Mouse (Mus musculus): ENCODE results near the gene 4931422A03Rik. TPM values are rescaled to one million over a fixed set of nuclear protein-coding genes. Genes with fewer than 3 reads are reported as not detected.

4931422A03Rik gene
- polyA plus RNA-seq, 1 experiment = 0.19 TPM

DNA sequence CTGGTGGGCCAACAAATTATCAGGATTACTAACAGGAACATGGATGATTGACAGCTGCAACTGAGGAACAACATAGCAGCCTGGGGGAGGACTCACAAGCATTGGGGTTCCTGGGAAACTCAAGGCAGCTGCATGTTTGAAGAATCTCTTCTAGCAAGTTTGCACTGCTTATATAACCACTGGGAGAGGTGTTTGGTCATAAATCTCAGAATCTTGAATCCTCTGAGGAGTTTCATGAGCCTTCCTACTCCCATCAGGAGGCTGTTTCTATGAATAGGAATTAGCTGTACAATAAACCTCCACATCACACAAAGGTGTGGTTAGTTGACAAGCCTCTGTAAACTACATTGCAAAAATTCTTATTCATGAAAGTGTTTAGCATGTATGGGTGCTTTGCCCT is 34.5 kb upstream of the 4931422A03Rik start:
- H3ac ChIP-seq (ENCODE audit: control insufficient read depth, insufficient read length) = no peak overlapping the region

GRCm38 (mm10) chr2:104060996-104061395 is 32.8 kb upstream of the 4931422A03Rik start:
- H3K27me3 ChIP-seq (ENCODE audit: control insufficient read depth, insufficient read depth, insufficient read length) = no peaks in the 10 kb centered on the region
- H3K4me3 ChIP-seq = no peak overlapping the region
- H3K4me2 ChIP-seq (ENCODE audit: low read depth) = no peak overlapping the region
- no peaks in the 10 kb centered on the region for H3K36me3 ChIP-seq (ENCODE audit: control insufficient read depth, insufficient read depth)
- TF ChIP-seq TCF12 (IDR thresholded peaks at IDR 0.05; ENCODE audit: insufficient read depth, poor library complexity, severe bottlenecking) (no peak), CEBPB (IDR thresholded peaks at IDR 0.05; ENCODE audit: insufficient read depth, poor library complexity, severe bottlenecking) (no peak), SRF (IDR thresholded peaks at IDR 0.05; ENCODE audit: control insufficient read depth, insufficient read length, low read depth) (no peak), POLR2AphosphoS2 (IDR thresholded peaks at IDR 0.05; ENCODE audit: insufficient read length, low read depth) (no peak), USF1 (IDR thresholded peaks at IDR 0.05; ENCODE audit: low read depth) (no peak), POLR2A (IDR thresholded peaks at IDR 0.05; ENCODE audit: insufficient read length, low read depth) (no peak), E2F4 (IDR thresholded peaks at IDR 0.05; ENCODE audit: insufficient read depth) (no peak), MYOD1 (IDR thresholded peaks at IDR 0.05; ENCODE audit: control insufficient read depth in 1 of 3, insufficient read length in 2 of 3, low read depth in 2 of 3) (no peak), REST (IDR thresholded peaks at IDR 0.05; ENCODE audit: insufficient read depth, insufficient read length) (no peak), MYOG (IDR thresholded peaks at IDR 0.05; ENCODE audit: control insufficient read depth in 1 of 3, insufficient read depth in 1 of 3, insufficient read length in 2 of 3, low read depth in 2 of 3) (no peak), MAX (IDR thresholded peaks at IDR 0.05; ENCODE audit: low read depth) (no peak), TCF3 (IDR thresholded peaks at IDR 0.05; ENCODE audit: insufficient read length, low read depth) (no peak)
- H3ac ChIP-seq (ENCODE audit: control insufficient read depth, insufficient read length) = no peak overlapping the region
- no peaks in the 10 kb centered on the region for H3K79me2 ChIP-seq (ENCODE audit: control insufficient read depth, insufficient read depth)

More for the DNA sequence above, 34.5 kb upstream of the 4931422A03Rik start:
- Histone ChIP-seq H3K27me3 (ENCODE audit: control insufficient read depth, insufficient read depth, insufficient read length) (no peaks in the 10 kb centered on the region), H3K79me2 (ENCODE audit: control insufficient read depth, insufficient read depth) (no peaks in the 10 kb centered on the region), H3K4me2 (ENCODE audit: low read depth) (no peak overlapping the region), H3K4me3 (no peak overlapping the region), H3K36me3 (ENCODE audit: control insufficient read depth, insufficient read depth) (no peaks in the 10 kb centered on the region)
- TF ChIP-seq POLR2AphosphoS2 (IDR thresholded peaks at IDR 0.05; ENCODE audit: insufficient read length, low read depth) (no peak), MAX (IDR thresholded peaks at IDR 0.05; ENCODE audit: low read depth) (no peak), MYOD1 (IDR thresholded peaks at IDR 0.05; ENCODE audit: control insufficient read depth in 1 of 3, insufficient read length in 2 of 3, low read depth in 2 of 3) (peak in 1 of 3 experiments; percentile 20), POLR2A (IDR thresholded peaks at IDR 0.05; ENCODE audit: insufficient read length, low read depth) (no peak), TCF12 (IDR thresholded peaks at IDR 0.05; ENCODE audit: insufficient read depth, poor library complexity, severe bottlenecking) (no peak), E2F4 (IDR thresholded peaks at IDR 0.05; ENCODE audit: insufficient read depth) (no peak), REST (IDR thresholded peaks at IDR 0.05; ENCODE audit: insufficient read depth, insufficient read length) (no peak)

GRCm38 (mm10) chr2:104059786-104060185 is 31.6 kb upstream of the 4931422A03Rik start:
- Histone ChIP-seq H3K36me3 (ENCODE audit: control insufficient read depth, insufficient read depth) (peaks cover 4% of the 10 kb centered on the region), H3K27me3 (ENCODE audit: control insufficient read depth, insufficient read depth, insufficient read length) (no peaks in the 10 kb centered on the region), H3ac (ENCODE audit: control insufficient read depth, insufficient read length) (no peak overlapping the region), H3K4me3 (no peak overlapping the region), H3K4me2 (ENCODE audit: low read depth) (no peak overlapping the region), H3K79me2 (ENCODE audit: control insufficient read depth, insufficient read depth) (no peaks in the 10 kb centered on the region)
- no peak for TF ChIP-seq POLR2AphosphoS2 (IDR thresholded peaks at IDR 0.05; ENCODE audit: insufficient read length, low read depth)
- no peak for TF ChIP-seq REST (IDR thresholded peaks at IDR 0.05; ENCODE audit: insufficient read depth, insufficient read length)
- no peak for TF ChIP-seq CEBPB (IDR thresholded peaks at IDR 0.05; ENCODE audit: insufficient read depth, poor library complexity, severe bottlenecking)
- TF ChIP-seq TCF12 (IDR thresholded peaks at IDR 0.05; ENCODE audit: insufficient read depth, poor library complexity, severe bottlenecking) = no peak
- TF ChIP-seq MYOD1 (IDR thresholded peaks at IDR 0.05; ENCODE audit: control insufficient read depth in 1 of 3, insufficient read length in 2 of 3, low read depth in 2 of 3) = no peak
- TF ChIP-seq MYOG (IDR thresholded peaks at IDR 0.05; ENCODE audit: control insufficient read depth in 1 of 3, insufficient read depth in 1 of 3, insufficient read length in 2 of 3, low read depth in 2 of 3) = no peak
- TF ChIP-seq USF1 (IDR thresholded peaks at IDR 0.05; ENCODE audit: low read depth) = no peak
- TF ChIP-seq MAX (IDR thresholded peaks at IDR 0.05; ENCODE audit: low read depth) = no peak
- no peak for TF ChIP-seq TCF3 (IDR thresholded peaks at IDR 0.05; ENCODE audit: insufficient read length, low read depth)
- no peak for TF ChIP-seq POLR2A (IDR thresholded peaks at IDR 0.05; ENCODE audit: insufficient read length, low read depth)
- no peak for TF ChIP-seq SRF (IDR thresholded peaks at IDR 0.05; ENCODE audit: control insufficient read depth, insufficient read length, low read depth)
- TF ChIP-seq E2F4 (IDR thresholded peaks at IDR 0.05; ENCODE audit: insufficient read depth) = no peak

GRCm38 (mm10) chr2:104058954-104059353 is 30.8 kb upstream of the 4931422A03Rik start:
- Histone ChIP-seq H3K79me2 (ENCODE audit: control insufficient read depth, insufficient read depth) (no peaks in the 10 kb centered on the region), H3ac (ENCODE audit: control insufficient read depth, insufficient read length) (no peak overlapping the region), H3K36me3 (ENCODE audit: control insufficient read depth, insufficient read depth) (peaks cover 10% of the 10 kb centered on the region), H3K4me2 (ENCODE audit: low read depth) (no peak overlapping the region), H3K4me3 (no peak overlapping the region), H3K27me3 (ENCODE audit: control insufficient read depth, insufficient read depth, insufficient read length) (no peaks in the 10 kb centered on the region)
- TF ChIP-seq SRF (IDR thresholded peaks at IDR 0.05; ENCODE audit: control insufficient read depth, insufficient read length, low read depth) (no peak), CEBPB (IDR thresholded peaks at IDR 0.05; ENCODE audit: insufficient read depth, poor library complexity, severe bottlenecking) (no peak), MAX (IDR thresholded peaks at IDR 0.05; ENCODE audit: low read depth) (no peak), USF1 (IDR thresholded peaks at IDR 0.05; ENCODE audit: low read depth) (no peak), POLR2AphosphoS2 (IDR thresholded peaks at IDR 0.05; ENCODE audit: insufficient read length, low read depth) (no peak), TCF12 (IDR thresholded peaks at IDR 0.05; ENCODE audit: insufficient read depth, poor library complexity, severe bottlenecking) (no peak)

DNA sequence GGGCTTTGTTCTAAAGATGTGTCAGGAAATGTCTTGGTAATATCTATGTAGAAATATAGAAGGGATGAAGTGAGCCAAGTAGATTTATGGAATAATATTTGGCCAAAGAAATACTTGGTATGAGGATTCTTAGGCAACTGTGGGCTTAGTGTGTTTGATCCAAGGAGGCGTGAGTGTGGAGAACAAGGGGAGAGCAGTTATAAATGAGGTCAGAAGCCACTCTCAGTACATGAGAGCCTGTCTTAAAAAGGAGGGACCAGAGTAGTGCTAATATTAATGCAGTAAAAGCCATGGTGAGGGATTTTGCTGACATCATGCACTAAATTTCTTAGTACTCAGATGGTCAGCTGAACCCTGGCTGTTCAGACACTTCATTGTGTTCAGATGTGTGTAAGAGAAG is 30.2 kb upstream of the 4931422A03Rik start:
- no peak overlapping the region for H3K4me2 ChIP-seq (ENCODE audit: low read depth)
- no peak overlapping the region for H3K4me3 ChIP-seq
- no peaks in the 10 kb centered on the region for H3K27me3 ChIP-seq (ENCODE audit: control insufficient read depth, insufficient read depth, insufficient read length)
- H3K36me3 ChIP-seq (ENCODE audit: control insufficient read depth, insufficient read depth) = peaks cover 13% of the 10 kb centered on the region
- H3ac ChIP-seq (ENCODE audit: control insufficient read depth, insufficient read length) = no peak overlapping the region
- no peak for TF ChIP-seq POLR2AphosphoS2 (IDR thresholded peaks at IDR 0.05; ENCODE audit: insufficient read length, low read depth)
- TF ChIP-seq MYOD1 (IDR thresholded peaks at IDR 0.05; ENCODE audit: control insufficient read depth in 1 of 3, insufficient read length in 2 of 3, low read depth in 2 of 3) = no peak
- TF ChIP-seq E2F4 (IDR thresholded peaks at IDR 0.05; ENCODE audit: insufficient read depth) = no peak
- TF ChIP-seq REST (IDR thresholded peaks at IDR 0.05; ENCODE audit: insufficient read depth, insufficient read length) = no peak
- TF ChIP-seq MAX (IDR thresholded peaks at IDR 0.05; ENCODE audit: low read depth) = no peak
- H3K79me2 ChIP-seq (ENCODE audit: control insufficient read depth, insufficient read depth) = no peaks in the 10 kb centered on the region

Measured in myocyte (in vitro differentiated cells).